Mouse (Mus musculus): ENCODE results near the gene Fto. TPM values are rescaled to one million over a fixed set of nuclear protein-coding genes. Genes with fewer than 3 reads are reported as not detected.
A peak's percentile ranks its signal among the peaks of the same experiment; 100 is the strongest.

The Fto gene
- total RNA-seq, 2 experiments from 2014 or later: 159 to 163 TPM

DNA sequence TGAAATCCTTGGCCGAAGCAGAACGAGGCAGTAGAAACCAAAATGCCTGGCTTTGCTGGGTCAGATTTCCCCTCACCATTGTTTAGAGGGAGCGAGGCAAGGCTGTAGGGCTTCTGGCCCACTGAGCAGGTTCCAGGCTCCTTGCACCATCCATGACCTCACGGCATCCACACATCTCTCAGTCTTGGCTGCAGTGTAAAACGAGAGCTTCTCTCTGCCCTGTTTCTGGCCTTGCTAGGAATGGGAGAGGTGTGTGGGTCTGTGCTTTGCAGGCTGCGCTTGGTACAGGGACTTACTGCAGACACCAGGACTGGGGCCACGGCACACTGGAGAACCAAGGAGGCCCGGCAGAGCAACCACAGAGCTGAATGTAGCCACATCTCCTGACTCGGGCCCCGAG, 132.2 kb downstream of the Fto start:
- DNase-seq (ENCODE audit: low spot score in 2 of 2): no peak

DNA sequence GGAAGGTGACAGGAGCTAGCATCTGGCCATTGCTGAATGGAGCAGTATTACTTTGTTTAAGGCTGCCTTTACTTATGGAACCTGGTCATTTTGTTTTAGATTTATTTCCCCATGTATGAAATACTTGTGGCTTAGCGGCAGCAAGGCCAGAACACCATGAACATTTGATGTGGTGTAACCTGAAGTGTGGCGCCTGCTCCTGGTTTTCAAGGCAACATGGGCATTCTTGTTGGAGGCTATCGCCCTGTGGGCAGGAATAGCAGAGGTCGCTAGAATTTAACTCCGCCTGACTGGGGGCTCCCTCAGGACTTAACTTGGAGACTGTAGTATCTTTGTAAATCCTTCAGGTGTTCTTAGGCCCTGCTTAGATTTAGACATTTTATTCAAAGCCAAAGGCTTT, 132.7 kb downstream of the Fto start:
- DNase-seq (ENCODE audit: low spot score in 2 of 2): no peak

DNA sequence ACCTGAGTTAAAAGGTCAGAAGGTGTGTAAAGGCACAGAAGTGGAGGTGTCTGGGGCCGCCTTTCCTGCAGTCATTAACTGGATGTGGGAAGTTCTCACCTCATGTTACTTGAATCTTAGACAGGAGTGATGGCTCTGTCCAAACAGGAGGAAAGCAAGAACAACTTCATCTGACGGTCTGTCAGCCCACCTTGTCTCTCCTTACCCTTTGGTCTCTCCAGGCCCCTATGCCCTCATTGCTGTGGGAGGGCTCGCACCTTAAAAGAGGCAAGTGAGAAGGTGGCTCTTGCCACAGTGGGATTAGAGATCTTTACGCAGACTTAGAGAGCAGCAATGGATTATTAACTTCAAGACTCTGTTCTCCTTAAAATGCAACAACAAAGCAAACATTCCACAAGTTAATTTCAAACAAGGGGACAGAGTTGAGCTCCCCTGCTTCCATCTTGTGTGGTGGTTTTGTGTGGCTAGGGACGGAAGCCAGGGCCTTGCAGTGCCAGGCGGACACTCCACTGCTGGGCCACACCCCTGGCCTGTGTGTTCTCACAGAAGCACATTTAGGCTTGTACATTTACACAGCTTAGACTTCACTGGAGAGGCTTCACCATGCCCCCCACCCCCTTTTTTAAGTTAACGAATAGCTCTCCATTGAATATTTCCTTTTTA, 135.5 kb downstream of the Fto start:
- no peak for DNase-seq (ENCODE audit: low spot score in 2 of 2)

DNA sequence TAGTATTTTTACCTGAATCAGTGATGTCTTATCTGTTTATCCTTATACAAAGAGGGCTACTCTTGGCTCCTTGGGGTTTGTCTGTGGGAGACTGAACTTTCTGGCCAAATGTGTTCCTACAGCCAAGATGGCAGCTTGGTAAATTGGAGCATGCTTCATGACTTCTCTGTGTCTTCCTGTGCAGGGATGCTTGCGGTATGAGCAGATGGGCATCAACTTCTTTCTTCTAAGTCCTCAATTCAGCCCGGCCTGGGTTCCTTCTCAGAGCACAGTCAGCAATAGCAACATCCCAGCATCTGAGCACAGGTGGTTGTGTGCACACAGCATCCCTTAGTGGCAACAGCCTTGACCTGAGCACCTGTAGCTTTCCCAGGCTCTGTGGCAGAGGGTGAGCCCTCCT, 141.6 kb downstream of the Fto start:
- DNase-seq (ENCODE audit: low spot score in 2 of 2): no peak

DNA sequence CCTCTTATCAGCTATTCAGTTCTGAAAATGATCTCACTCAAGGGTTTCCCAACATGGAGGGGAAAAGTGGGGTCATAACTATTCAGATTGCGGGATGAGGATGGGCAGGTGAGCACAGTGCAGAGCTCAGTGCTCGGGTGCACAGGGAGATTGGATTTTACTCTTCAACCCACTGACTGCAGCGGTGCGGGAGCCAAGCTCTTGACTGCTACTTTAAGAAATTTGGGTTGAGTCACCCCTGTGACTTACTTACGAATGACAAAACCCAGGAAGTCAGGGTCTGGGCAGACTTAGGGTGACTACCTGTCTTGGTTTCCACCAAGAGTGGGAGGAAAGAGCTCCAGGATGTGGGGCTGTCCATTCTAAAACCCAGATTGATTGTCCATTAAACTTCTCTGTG, 142.3 kb downstream of the Fto start:
- no peak for DNase-seq (ENCODE audit: low spot score in 2 of 2)

DNA sequence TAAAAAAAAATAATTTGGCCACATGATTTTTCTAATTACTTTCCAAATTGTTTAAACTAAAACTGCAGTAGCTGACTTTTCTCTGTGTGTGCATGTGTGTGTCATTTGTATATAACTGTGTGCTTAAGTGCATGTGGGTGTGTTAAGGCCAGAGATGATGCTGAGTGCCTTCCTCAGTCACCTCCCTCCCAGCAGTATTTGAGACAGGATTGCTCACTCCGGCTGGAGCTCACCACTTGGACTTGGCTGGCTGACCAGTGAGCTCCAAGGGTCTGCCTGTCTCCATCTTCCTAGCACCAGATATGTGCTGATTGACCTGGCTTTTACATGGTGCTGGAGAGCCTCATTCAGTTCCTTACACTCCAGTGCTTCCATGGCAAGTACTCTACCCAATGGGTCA, 144.7 kb downstream of the Fto start:
- no peak for DNase-seq (ENCODE audit: low spot score in 2 of 2)

DNA sequence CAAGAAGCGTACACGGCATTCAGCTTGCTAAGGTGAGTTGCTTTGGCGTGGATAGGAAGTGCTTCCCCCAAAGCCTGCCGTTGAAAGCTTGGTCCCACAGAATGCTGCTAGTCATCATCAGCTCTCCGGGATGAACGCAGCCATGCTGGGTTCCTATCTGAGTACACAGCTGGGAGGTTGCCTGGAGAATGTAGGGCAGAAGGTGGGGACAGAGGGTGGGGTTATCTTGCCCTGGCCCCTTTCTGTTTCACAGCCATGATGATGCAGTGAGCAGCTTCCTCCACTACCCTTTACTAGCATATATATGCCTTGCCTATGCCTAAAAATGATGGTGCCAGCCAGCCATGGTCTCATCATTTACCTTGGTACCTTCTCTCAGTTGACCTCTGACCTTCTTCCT, 147.6 kb downstream of the Fto start:
- no peak for DNase-seq (ENCODE audit: low spot score in 2 of 2)

DNA sequence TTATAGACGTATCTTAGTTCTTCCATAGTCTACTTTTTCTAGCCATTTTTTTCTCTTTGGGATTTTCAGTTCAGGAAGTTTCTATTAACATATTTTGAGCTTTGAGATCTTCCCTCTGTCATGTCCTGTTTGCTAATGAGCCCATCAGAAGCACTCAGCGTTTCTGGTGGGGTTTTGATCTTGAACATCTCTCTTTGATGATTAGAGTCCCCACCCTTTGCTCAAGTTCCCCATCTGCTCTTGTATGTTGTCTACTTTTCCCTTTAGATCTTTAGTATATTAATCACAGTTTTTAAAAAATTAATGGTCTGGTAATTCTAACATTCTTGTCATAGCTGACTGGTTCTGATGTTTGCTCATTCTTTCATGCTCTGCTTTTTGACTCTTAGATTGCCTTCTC, 150.4 kb downstream of the Fto start:
- no peak for DNase-seq (ENCODE audit: low spot score in 2 of 2)

DNA sequence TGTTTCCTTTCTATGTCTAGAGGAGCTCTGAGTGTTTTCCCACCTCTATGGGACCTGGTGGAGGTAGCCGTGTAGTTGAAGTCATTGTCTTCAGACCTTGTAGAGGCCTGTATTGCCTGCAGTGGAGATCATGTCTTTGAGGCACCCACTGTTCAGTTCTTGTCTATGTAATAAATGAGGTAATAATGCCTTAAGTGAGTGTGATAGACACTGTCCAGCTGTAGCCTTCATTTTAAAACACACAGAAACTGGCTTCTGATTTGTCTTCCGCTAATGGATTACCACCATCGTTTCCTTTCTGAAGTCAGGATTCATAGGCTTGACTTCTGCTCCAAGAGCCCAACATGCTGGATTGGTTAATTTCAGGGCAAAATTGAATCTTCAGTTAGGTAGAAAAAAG, 154.1 kb downstream of the Fto start:
- no peak for DNase-seq (ENCODE audit: low spot score in 2 of 2)

DNA sequence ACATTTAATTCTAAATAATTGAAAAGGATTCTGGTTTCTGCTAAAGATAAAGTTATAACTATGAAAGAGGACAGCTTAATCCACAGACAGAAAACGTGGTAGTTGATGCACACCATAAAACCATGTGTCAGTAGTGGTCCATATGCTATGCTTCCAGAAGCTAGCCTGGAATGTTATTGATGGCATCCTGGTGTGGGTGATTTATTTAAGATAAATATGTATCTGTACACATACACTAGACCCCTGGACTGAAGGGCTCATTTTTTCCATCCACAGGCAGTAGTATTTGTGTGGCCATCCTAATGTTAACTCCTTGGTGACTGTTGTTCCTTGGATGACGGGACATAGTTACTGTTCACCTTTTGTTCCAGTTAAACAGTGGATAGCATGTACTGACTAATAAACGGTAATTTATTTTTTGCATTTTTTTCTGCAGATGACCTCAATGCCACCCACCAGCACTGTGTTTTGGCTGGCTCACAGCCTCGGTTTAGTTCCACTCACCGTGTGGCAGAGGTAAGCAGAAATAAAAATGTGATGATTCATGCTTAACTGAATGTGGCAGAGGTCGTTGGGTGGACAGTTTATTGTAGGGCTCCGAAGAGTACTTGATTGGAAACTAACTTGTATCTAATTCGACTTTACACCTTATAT, 154.7 kb downstream of the Fto start:
- no peak for DNase-seq (ENCODE audit: low spot score in 2 of 2)

DNA sequence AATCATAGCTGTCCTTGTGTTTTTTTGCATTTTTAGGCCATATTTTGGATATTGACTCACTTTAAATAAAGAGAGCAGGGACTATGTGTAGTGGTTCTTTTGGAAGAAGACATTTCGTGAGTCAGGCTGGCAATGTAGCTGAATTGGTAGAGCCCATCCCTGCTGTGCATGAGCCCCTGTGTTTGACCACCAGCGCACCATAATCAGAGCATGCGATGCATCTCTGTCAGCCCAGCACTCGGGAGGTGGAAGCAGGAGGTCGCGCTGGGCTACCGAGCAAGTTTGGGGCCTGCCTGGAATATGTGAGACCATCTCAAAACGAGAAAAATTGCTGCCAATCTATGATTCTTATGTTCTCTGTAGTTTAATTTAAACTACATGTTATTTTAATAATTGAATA, 156.1 kb downstream of the Fto start:
- DNase-seq (ENCODE audit: low spot score in 2 of 2): no peak

DNA sequence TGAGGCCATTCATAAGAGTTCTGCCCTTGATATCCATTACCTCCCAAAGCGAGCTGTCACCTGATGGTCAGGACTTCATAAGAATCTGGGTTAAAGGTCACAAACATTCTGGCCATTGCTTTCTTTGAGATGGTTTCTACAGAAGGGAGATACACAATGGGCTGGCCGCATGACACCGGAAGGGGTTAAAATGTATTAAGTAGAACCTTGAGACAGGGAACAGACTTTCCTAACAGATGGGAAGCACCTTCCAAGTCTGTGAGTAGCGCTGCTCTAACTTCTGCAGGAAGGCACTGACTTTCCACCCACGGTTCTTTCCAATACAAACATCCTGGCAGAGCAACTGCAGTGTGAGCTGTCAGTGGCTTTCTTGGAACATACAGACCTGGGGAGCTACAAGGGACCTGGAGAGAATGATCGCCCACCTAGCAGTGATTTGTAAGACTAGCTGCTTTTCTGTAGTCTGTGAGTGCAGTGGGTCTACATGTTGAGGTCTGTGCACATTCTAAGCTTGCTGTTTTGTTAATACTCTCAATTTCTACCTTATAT, 161.5 kb downstream of the Fto start:
- DNase-seq (ENCODE audit: low spot score in 2 of 2): no peak

DNA sequence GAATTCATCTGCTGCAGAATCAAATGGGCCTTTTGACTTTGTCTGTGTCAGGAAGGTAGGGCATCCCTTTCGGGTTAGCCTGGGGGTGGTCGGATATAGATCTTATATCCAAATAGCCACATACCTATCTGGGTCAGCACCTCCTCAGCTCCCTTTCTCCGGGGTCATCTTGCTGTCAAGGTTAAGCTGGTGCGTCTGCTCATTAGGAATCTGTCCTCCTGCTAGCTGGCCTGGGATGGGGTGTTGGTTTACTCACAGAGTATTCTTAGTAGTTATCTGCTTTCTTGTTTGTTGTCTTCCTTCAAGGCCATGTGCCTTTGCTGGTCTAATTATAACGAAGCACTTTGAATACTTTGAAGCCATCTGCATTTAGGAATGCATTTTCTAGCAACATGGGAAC, 163.7 kb downstream of the Fto start:
- no peak for DNase-seq (ENCODE audit: low spot score in 2 of 2)

DNA sequence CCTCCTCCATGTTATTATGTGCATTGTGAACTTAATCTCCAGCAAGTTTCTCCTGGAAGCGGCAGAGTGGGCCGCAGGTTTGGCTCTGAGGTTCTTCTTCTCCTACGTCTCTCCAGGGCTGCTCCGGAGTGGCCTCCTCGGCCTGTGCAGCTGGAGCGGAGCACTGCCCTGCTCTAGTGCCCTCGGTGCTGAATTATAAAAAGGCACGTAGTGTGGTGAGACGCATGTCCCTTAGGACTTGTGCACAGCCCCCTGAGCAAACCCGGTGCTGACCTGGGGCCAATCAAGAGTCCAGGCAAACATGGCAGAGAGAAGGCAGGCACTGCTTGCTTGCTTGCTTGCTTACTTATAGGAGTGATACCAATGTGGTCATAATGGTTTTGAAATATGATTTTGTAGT, 164.1 kb downstream of the Fto start:
- no peak for DNase-seq (ENCODE audit: low spot score in 2 of 2)

DNA sequence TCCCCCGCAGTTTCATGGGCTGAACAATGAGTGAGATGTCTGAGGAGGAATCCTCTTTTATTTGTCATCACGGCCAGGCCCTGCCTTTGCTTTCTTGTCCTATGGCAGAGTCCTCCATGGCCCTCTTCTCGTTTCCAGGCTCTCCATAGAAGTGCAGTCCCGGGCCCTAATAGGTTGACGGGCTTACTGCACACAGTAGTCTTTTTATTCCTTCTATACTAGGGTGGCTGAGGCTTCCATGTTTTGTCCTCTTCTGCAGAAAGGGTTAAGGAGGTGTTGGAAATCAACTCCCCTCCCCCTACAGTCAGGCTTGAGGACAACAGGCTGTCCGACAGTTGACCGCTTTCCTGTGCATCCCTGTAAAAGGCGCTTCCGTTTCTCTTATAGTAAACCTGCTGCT, 169.2 kb downstream of the Fto start:
- DNase-seq (ENCODE audit: low spot score in 2 of 2): no peak

DNA sequence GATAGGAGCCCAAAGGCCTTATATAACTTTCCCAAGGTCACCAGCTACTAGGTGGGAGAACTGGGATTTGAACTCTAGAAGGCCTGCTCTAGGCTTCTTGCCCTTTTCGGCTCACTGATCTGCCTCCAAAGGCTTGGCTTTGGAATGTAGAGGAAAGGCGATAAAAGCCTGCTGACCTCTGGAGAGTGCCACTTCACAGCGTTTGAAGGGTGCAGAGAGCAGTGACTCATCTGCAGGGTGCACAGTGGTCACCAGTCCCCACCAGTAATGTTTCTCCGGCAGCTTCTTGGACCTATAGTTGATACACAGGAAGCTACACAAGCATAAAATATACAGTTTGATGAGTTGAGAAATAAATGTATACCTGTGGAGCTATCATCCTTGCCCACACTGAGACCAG, 173.1 kb downstream of the Fto start:
- DNase-seq (ENCODE audit: low spot score in 2 of 2): no peak

DNA sequence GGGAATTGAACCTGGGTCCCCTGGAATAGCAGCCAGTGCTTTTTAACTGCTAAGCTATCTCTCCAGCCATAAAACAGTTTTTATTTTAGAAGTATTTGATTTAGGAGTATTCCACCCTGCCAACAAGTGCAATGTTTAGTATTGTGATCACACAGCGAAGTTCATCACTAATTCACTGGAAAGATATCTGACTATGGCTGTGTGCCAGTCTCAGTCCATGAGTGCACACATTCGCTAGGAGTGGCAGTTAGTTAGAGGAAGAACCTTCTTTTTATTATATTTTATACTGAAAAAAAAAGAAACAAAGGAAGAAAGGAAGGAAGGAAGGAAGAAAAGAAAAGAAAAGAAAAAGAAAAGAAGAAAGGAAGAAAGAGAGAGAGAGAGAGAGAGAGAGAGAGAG, 174.1 kb downstream of the Fto start:
- no peak for DNase-seq (ENCODE audit: low spot score in 2 of 2)

DNA sequence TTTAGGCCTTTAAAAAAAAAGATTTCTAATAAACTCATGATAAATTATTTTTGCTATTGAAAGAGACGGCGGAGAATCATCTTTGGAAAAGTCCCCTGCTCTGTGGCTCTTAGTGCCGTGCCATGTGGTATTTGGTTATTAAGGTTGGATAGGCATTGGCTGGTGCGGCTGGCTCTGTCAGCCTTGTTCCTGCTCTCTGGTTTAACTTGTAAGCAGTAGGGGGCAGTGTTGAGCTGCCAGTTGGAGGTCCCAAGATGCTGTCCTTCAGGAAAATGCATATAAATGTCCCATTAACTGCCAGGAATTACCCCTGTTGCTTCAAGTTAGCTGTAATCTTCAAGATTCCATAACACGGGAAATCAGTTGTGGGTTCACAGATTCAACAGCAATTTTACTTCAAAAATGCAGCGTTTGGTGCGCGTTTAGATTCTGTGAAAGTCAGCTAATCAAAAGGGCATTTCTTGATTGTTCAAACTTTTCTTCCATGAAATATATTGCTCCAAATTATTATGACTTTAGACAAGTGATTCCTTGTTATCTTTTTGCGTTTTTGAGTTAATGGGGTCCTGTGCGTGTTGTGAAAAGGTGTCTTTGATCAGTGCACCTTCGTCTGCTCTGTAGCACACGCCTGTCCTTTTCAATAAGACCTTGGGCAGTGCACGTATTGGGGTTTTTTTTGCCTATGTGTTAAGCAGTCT, 174.9 kb downstream of the Fto start:
- DNase-seq (ENCODE audit: low spot score in 2 of 2): peak; percentile 70 to 77

DNA sequence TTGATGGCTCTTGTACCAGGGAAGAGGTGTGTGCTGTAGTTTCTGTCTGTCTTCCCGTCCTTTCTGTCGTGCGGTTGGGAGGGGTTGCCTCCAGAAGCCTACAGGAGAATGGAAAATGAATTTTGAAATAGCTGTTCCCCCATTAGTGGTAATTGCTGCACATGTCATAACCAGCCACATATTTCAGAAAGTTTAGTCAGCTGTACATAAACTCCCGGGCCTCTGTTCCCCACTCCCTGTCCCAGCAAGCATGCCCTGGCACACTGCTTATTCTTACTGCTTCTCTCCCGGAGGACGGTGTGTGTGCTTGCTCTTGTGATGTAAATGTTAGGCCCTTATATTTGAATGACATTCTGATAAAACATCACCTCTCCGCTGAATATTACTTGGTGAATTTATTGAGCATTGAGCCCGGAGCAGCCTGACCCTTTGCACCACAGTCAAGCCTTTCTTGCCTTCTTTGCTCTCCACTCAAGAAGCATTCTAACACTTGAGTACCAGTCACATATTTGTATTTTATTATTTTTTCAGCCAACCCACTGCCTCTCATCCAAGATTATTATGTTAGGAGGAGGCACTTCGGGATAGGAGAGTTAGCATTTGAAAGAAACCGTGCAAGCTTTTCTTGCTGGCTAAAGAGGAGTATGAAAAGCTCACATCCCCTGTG, 175.6 kb downstream of the Fto start:
- no peak for DNase-seq (ENCODE audit: low spot score in 2 of 2)

DNA sequence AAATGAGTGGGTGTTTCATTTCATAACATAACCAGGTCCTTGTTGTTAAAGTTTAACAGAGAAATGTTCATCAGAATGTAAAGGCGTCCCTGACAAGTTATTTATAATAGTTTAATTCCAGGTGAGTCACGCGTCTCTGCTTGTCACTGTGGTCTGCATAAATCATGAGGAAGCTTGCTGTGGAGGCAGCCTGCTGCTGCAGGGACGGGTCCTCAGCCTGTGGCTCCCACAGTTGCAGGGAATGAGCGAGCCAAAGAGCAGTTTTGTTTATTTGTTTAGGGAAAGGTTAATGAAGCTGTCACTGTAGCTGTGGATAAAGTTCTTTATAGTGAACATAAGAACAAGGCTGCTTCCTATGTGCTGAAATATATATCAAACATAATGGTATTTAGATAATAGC, 176.7 kb downstream of the Fto start:
- DNase-seq (ENCODE audit: low spot score in 2 of 2): no peak

DNA sequence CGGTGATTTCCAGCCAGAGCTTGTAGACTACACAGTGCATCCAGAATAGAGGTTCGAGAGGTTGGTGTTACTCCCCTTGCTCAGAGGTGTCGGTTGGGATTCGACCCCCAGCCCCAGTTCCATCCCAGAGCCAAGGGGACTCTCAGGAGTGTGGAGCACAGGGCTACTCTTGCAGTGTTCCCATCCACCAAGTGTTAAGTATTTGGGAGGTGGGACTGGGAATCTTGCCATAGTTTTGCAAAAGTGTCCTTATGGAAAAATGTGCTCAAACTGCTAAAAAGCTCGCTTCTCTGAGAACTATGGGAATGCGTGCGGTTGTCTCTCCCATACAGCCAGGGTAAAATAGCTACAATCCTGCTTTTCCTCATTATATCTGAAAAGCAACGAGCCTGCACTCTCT, 180.0 kb downstream of the Fto start:
- no peak for DNase-seq (ENCODE audit: low spot score in 2 of 2)
